ENCODE assay signal across 1 mouse cellular context in the genomic region with DNA sequence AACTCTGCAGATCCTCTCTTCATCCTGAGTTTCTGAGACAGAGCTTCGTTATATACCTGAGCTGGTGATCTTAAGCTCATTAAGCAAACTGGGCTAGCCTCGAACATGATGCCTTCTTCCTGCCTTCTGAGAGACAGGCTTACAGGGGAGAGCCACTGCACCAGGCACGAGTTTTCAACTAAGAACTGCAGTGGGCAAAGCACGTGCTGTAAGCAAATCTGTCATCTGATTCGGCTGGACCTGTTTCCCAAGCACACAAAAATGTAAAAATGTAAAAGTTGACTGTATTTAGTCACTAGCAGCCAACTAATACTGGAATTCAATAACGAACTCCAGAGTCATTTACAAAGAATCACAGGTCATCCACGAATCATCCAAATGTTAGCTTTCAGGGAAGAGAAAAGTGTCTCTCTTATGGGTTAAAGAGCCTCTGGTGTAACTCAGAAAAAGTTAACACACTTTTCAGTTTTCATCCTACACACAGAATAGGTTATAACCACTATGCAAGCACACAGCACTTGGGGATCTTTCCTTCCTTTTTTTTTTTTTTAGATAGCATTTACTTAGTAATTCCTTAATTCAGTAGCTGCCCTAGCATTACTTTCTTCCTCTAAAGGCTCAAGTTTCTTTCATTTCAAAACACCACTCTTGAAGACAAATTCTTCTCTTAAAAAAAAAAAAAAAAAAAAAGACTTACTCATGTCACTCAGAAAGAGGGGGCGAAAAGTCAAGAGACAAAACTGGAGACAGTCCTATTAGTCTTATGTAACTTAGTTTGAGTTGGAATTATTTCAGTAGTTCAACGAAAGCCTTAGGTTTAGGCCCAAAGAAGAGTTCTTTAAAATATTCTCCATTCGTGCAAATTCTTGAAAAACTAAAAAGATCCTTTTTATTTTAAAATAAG.
A peak's percentile ranks its signal among the peaks of the same experiment; 100 is the strongest.
TF ChIP-seq lines count a peak whose summit lies in the region.

No protein-coding gene starts in this region.

TF ChIP-seq in MEL, 35 proteins besides CTCF, POLR2A, EP300 and RAD21:
- TF ChIP-seq BHLHE40 (IDR thresholded peaks at IDR 0.05; ENCODE audit: borderline replicate concordance, low read depth, low read length) (peak; percentile 52; the same call in 1 of the 2 replicates), MXI1 (IDR thresholded peaks at IDR 0.05; ENCODE audit: low read depth, low read length) (peak; percentile 87), MAX (IDR thresholded peaks at IDR 0.05; ENCODE audit: low read length) (peak; percentile 72; the same call in 1 of the 2 replicates), MEF2A (IDR thresholded peaks at IDR 0.05; ENCODE audit: extremely low read depth, insufficient replicate concordance, low read depth, low read length, poor library complexity, severe bottlenecking) (no peak), ZNF384 (IDR thresholded peaks at IDR 0.05; ENCODE audit: low read depth, low read length) (peak; percentile 91), MAZ (IDR thresholded peaks at IDR 0.05; ENCODE audit: low read depth, low read length) (no peak)
TF ChIP-seq in MEL: peak in this region for 4.
